Mouse (Mus musculus): ENCODE results near the gene Zbtb12. TPM values are rescaled to one million over a fixed set of nuclear protein-coding genes. Genes with fewer than 3 reads are reported as not detected.
A peak's percentile ranks its signal among the peaks of the same experiment; 100 is the strongest.

The Zbtb12 gene
- polyA plus RNA-seq, 1 experiment = 4.0 TPM

- H3K4me3 ChIP-seq (ENCODE audit: control insufficient read depth, low read depth, low read length) = no peak overlapping the region
- H3K27me3 ChIP-seq (ENCODE audit: control insufficient read depth, insufficient read depth, low read length) = no peaks in the 10 kb centered on the region
- no peaks in the 10 kb centered on the region for H3K36me3 ChIP-seq (ENCODE audit: control insufficient read depth, insufficient read depth, low read length)
- no peaks in the 10 kb centered on the region; the same call in 1 of the 2 replicates for H3K4me1 ChIP-seq (ENCODE audit: control insufficient read depth, insufficient read depth, low read length)
- no peak for TF ChIP-seq POLR2A (IDR thresholded peaks at IDR 0.05; ENCODE audit: control insufficient read depth, low read depth, low read length)
- no peak for TF ChIP-seq CTCF (IDR thresholded peaks at IDR 0.05; ENCODE audit: control insufficient read depth, insufficient read depth, insufficient replicate concordance, low read depth, low read length)
- H3K27ac ChIP-seq (ENCODE audit: control insufficient read depth, insufficient read depth, low read depth, low read length) = no peak overlapping the region
These were observed 43.7 kb downstream of the Zbtb12 start for GRCm38 (mm10) chr17:34922939-34923338.

- Histone ChIP-seq H3K27ac (ENCODE audit: control insufficient read depth, insufficient read depth, low read depth, low read length) (no peak overlapping the region), H3K4me1 (ENCODE audit: control insufficient read depth, insufficient read depth, low read length) (no peaks in the 10 kb centered on the region; the same call in 1 of the 2 replicates), H3K27me3 (ENCODE audit: control insufficient read depth, insufficient read depth, low read length) (no peaks in the 10 kb centered on the region), H3K36me3 (ENCODE audit: control insufficient read depth, insufficient read depth, low read length) (no peaks in the 10 kb centered on the region), H3K4me3 (ENCODE audit: control insufficient read depth, low read depth, low read length) (no peak overlapping the region)
- no peak for TF ChIP-seq POLR2A (IDR thresholded peaks at IDR 0.05; ENCODE audit: control insufficient read depth, low read depth, low read length)
- no peak for TF ChIP-seq CTCF (IDR thresholded peaks at IDR 0.05; ENCODE audit: control insufficient read depth, insufficient read depth, insufficient replicate concordance, low read depth, low read length)
These were observed 45.0 kb downstream of the Zbtb12 start for GRCm38 (mm10) chr17:34924258-34924657.

- Histone ChIP-seq H3K4me1 (ENCODE audit: control insufficient read depth, insufficient read depth, low read length) (peaks cover 13% of the 10 kb centered on the region), H3K27ac (ENCODE audit: control insufficient read depth, insufficient read depth, low read depth, low read length) (no peak overlapping the region), H3K27me3 (ENCODE audit: control insufficient read depth, insufficient read depth, low read length) (no peaks in the 10 kb centered on the region), H3K4me3 (ENCODE audit: control insufficient read depth, low read depth, low read length) (no peak overlapping the region), H3K36me3 (ENCODE audit: control insufficient read depth, insufficient read depth, low read length) (no peaks in the 10 kb centered on the region)
- no peak for TF ChIP-seq CTCF (IDR thresholded peaks at IDR 0.05; ENCODE audit: control insufficient read depth, insufficient read depth, insufficient replicate concordance, low read depth, low read length)
These were observed 48.2 kb downstream of the Zbtb12 start for GRCm38 (mm10) chr17:34927306-34928019.

GRCm38 (mm10) chr17:34928841-34929240 lies 49.6 kb downstream of the Zbtb12 start:
- TF ChIP-seq POLR2A (IDR thresholded peaks at IDR 0.05; ENCODE audit: control insufficient read depth, low read depth, low read length) (no peak), CTCF (IDR thresholded peaks at IDR 0.05; ENCODE audit: control insufficient read depth, insufficient read depth, insufficient replicate concordance, low read depth, low read length) (no peak)
- H3K36me3 ChIP-seq (ENCODE audit: control insufficient read depth, insufficient read depth, low read length) = no peaks in the 10 kb centered on the region
- no peaks in the 10 kb centered on the region for H3K27me3 ChIP-seq (ENCODE audit: control insufficient read depth, insufficient read depth, low read length)
- no peak overlapping the region for H3K4me3 ChIP-seq (ENCODE audit: control insufficient read depth, low read depth, low read length)
- H3K27ac ChIP-seq (ENCODE audit: control insufficient read depth, insufficient read depth, low read depth, low read length) = no peak overlapping the region
- peaks cover 14% of the 10 kb centered on the region for H3K4me1 ChIP-seq (ENCODE audit: control insufficient read depth, insufficient read depth, low read length)

- Histone ChIP-seq H3K4me1 (ENCODE audit: control insufficient read depth, insufficient read depth, low read length) (peaks cover 26% of the 10 kb centered on the region), H3K27me3 (ENCODE audit: control insufficient read depth, insufficient read depth, low read length) (no peaks in the 10 kb centered on the region), H3K27ac (ENCODE audit: control insufficient read depth, insufficient read depth, low read depth, low read length) (0 out of 2 replicates have a peak within 1 kb of the TSS, but pooled peaks have one; percentile 3), H3K36me3 (ENCODE audit: control insufficient read depth, insufficient read depth, low read length) (no peaks in the 10 kb centered on the region), H3K4me3 (ENCODE audit: control insufficient read depth, low read depth, low read length) (peak within 1 kb of the TSS; percentile 90)
- TF ChIP-seq POLR2A (IDR thresholded peaks at IDR 0.05; ENCODE audit: control insufficient read depth, low read depth, low read length) (peak; percentile 40; the same call in 1 of the 2 replicates), CTCF (IDR thresholded peaks at IDR 0.05; ENCODE audit: control insufficient read depth, insufficient read depth, insufficient replicate concordance, low read depth, low read length) (peak; percentile 29; the same call in 1 of the 2 replicates)
These were observed 51.9 kb downstream of the Zbtb12 start, which contains the start of gene Neu1 for GRCm38 (mm10) chr17:34931061-34931734. Gene Neu1 (plus strand): TSS chr17:34931253.

GRCm38 (mm10) chr17:34931735-34932098 lies 52.4 kb downstream of the Zbtb12 start:
- peak overlapping the region; percentile 90 for H3K4me3 ChIP-seq (ENCODE audit: control insufficient read depth, low read depth, low read length)
- TF ChIP-seq POLR2A (IDR thresholded peaks at IDR 0.05; ENCODE audit: control insufficient read depth, low read depth, low read length) (no peak), CTCF (IDR thresholded peaks at IDR 0.05; ENCODE audit: control insufficient read depth, insufficient read depth, insufficient replicate concordance, low read depth, low read length) (no peak)
- H3K27ac ChIP-seq (ENCODE audit: control insufficient read depth, insufficient read depth, low read depth, low read length) = no peak overlapping the region
- H3K27me3 ChIP-seq (ENCODE audit: control insufficient read depth, insufficient read depth, low read length) = no peaks in the 10 kb centered on the region
- peaks cover 26% of the 10 kb centered on the region for H3K4me1 ChIP-seq (ENCODE audit: control insufficient read depth, insufficient read depth, low read length)
- no peaks in the 10 kb centered on the region for H3K36me3 ChIP-seq (ENCODE audit: control insufficient read depth, insufficient read depth, low read length)

- Histone ChIP-seq H3K4me3 (ENCODE audit: control insufficient read depth, low read depth, low read length) (no peak overlapping the region), H3K27ac (ENCODE audit: control insufficient read depth, insufficient read depth, low read depth, low read length) (no peak overlapping the region), H3K27me3 (ENCODE audit: control insufficient read depth, insufficient read depth, low read length) (no peaks in the 10 kb centered on the region), H3K36me3 (ENCODE audit: control insufficient read depth, insufficient read depth, low read length) (no peaks in the 10 kb centered on the region), H3K4me1 (ENCODE audit: control insufficient read depth, insufficient read depth, low read length) (peaks cover 26% of the 10 kb centered on the region)
- TF ChIP-seq CTCF (IDR thresholded peaks at IDR 0.05; ENCODE audit: control insufficient read depth, insufficient read depth, insufficient replicate concordance, low read depth, low read length) = no peak
- no peak for TF ChIP-seq POLR2A (IDR thresholded peaks at IDR 0.05; ENCODE audit: control insufficient read depth, low read depth, low read length)
These were observed 53.0 kb downstream of the Zbtb12 start for GRCm38 (mm10) chr17:34932287-34932686.

All from testis, adult 2 months (tissue).